Mouse (Mus musculus) ES-Bruce4 (cell line): ENCODE data around the gene Pygo1. TPM values are rescaled to one million over a fixed set of nuclear protein-coding genes. Genes with fewer than 3 reads are reported as not detected.

Source experiments
- H3K27ac ChIP-seq: 2 replicates; pipeline ENCODE4 v1.5.1; 2012; ENCODE audit warnings: low read length, inconsistent platforms; ENCODE audit not compliant: insufficient read depth
- H3K27me3 ChIP-seq: 2 replicates; pipeline ENCODE4 v1.6.1; 2012; ENCODE audit warnings: mild to moderate bottlenecking, low read length, inconsistent platforms; ENCODE audit not compliant: control insufficient read depth, poor library complexity, insufficient read depth, severe bottlenecking
- H3K36me3 ChIP-seq: 2 replicates; pipeline ENCODE4 v1.6.1; 2012; ENCODE audit warnings: inconsistent platforms, mild to moderate bottlenecking, low read length, moderate library complexity; ENCODE audit not compliant: control insufficient read depth, poor library complexity, insufficient read depth, severe bottlenecking
- H3K4me1 ChIP-seq: one replicate; pipeline ENCODE4 v1.8.1; 2011; ENCODE audit warnings: low read length; ENCODE audit not compliant: control insufficient read depth, insufficient read depth
- H3K4me3 ChIP-seq: 2 replicates; pipeline ENCODE4 v1.5.1; 2011; ENCODE audit warnings: low read depth, mild to moderate bottlenecking, low read length
- H3K9ac ChIP-seq: 2 replicates; pipeline ENCODE4 v1.6.1; 2012; ENCODE audit warnings: low read depth, mild to moderate bottlenecking, inconsistent platforms; ENCODE audit not compliant: poor library complexity, severe bottlenecking
- H3K9me3 ChIP-seq: replicated peaks from 2 replicates; pipeline ENCODE4 v1.6.1; 2012; ENCODE audit warnings: mild to moderate bottlenecking, low read length, inconsistent platforms; ENCODE audit not compliant: control insufficient read depth, poor library complexity, insufficient read depth, severe bottlenecking
- CTCF ChIP-seq: IDR thresholded peaks from one replicate; pipeline ENCODE4 v1.8.1; 2011; ENCODE audit warnings: low read depth, low read length
- EP300 ChIP-seq: IDR thresholded peaks from 2 replicates; pipeline ENCODE4 v1.6.1; 2011; ENCODE audit warnings: low read depth, low read length; ENCODE audit not compliant: insufficient read depth
- POLR2A ChIP-seq: IDR thresholded peaks from one replicate; pipeline ENCODE4 v1.8.1; 2011; ENCODE audit warnings: low read length; ENCODE audit not compliant: insufficient read depth
- polyA plus RNA-seq: library from polyadenylated mRNA; stranded (reverse); fragments of >200 nt; gene quantifications from 2 replicates; pipeline ENCODE4 v1.2.4, GENCODE M21; 2011; ENCODE audit warnings: low read depth; ENCODE audit not compliant: missing spikeins, insufficient read depth, insufficient read length

Pygo1 gene
- 1.2 and 1.3 TPM in 2 replicates for polyA plus RNA-seq

DNA sequence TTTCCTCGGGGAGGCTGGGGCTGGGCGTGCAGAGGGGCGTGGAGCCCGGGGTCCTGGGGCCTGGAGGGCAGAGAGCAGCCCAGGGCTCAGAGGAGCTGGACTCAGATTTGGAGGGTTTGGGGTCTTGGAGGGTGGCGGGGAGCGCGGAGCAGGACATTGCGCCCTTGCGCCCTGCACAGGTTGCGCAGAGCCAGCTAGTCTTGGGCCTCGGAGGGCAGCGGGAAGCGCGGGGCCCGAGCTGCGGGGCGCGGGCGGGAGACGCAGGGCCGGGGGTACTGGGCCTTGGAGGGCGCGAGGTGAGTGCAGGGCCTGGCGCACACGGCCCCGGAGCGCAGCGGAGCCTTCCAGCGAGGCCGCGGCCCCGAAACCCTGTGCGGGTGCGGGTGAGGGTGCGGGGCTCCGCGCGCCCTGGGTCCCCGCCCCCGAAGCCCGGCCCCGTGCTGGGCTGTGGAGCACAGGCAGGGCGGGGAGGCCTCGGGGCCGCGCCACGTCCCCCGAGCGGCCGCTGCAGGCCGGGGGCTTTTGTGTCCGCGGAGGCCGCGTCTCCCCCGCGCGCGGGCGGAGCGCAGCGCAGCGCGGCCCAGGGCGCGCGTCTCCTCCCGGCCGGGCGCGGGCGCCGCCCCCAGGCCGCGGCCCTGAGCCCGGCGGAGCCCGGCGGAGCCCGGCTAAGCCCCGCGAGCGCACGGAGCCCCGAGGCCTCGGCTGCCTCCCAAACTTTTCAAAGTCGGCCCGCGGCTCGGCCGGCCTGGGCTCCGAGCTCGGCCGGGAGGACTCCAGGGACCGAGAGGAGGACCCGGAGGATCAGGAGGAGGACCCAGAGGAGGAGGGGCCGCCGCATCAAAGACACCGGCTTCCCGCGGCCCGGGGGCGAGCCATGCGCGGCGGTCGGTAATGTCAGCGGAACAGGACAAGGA lies at the start of gene Pygo1:
Gene Pygo1, plus strand, starts transcription at position 625 of the 914 bp plus-strand sequence.
- no peak within 1 kb of the TSS for H3K27ac ChIP-seq
- TF ChIP-seq CTCF (no peak), EP300 (no peak), POLR2A (no peak)

DNA sequence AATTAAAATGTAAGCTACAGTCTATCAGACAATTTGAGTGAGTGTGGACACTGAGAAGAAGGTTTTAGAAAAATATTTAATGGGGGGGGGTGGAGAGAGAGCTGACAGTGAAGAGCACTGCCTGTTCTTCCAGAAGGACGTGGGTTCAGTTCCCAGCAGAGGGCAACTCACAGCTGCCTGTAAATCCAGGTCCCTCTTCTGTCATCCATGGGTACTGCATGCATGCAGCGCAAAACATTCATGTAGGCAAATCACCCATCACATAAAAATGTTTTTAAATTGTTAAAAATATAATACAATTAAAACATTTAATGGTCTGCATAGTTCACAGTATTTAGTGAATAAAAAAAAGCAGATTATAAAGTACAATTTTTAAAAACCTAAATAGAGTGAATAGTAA lies 49.6 kb upstream of the Pygo1 start:
- Histone ChIP-seq H3K9me3 (no peaks in the 10 kb centered on the region), H3K4me3 (no peak overlapping the region), H3K4me1 (peaks cover 3% of the 10 kb centered on the region), H3K36me3 (no peaks in the 10 kb centered on the region), H3K9ac (no peak overlapping the region), H3K27ac (no peak overlapping the region), H3K27me3 (no peaks in the 10 kb centered on the region)
- TF ChIP-seq CTCF = peak; percentile 9
- no peak for TF ChIP-seq POLR2A

More for the DNA sequence above, at the start of gene Pygo1:
- peak within 1 kb of the TSS; percentile 96 for H3K9ac ChIP-seq
- no peaks in the 10 kb centered on the region for H3K36me3 ChIP-seq
- no peaks in the 10 kb centered on the region for H3K9me3 ChIP-seq
- H3K4me3 ChIP-seq = peak within 1 kb of the TSS; percentile 94
- H3K4me1 ChIP-seq = no peaks in the 10 kb centered on the region
- peaks cover 11% of the 10 kb centered on the region; the same call in 1 of the 2 replicates for H3K27me3 ChIP-seq

DNA sequence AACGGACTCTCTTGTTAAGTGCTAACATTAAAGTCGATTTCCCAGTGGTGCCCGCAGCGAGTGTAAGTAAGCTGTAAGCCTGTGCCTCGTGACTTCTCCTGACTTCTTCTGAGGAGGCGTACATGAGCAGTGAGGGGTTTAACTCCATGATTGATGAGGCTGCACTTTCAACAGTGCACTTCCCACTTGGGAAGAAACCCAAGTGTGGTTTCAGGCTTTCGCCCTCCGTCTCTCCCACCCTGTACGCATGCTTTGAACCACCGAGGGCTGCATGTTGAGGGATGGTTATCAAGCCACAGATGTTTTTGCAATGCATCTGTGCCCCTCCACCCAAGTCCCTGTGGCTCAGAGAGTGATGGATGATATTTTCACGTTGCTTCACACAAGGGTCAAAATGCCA lies 47.5 kb upstream of the Pygo1 start:
- Histone ChIP-seq H3K4me3 (no peak overlapping the region), H3K27me3 (no peaks in the 10 kb centered on the region), H3K9me3 (no peaks in the 10 kb centered on the region), H3K4me1 (no peaks in the 10 kb centered on the region), H3K27ac (no peak overlapping the region), H3K36me3 (no peaks in the 10 kb centered on the region), H3K9ac (no peak overlapping the region)
- TF ChIP-seq POLR2A (no peak), CTCF (no peak), EP300 (no peak)

DNA sequence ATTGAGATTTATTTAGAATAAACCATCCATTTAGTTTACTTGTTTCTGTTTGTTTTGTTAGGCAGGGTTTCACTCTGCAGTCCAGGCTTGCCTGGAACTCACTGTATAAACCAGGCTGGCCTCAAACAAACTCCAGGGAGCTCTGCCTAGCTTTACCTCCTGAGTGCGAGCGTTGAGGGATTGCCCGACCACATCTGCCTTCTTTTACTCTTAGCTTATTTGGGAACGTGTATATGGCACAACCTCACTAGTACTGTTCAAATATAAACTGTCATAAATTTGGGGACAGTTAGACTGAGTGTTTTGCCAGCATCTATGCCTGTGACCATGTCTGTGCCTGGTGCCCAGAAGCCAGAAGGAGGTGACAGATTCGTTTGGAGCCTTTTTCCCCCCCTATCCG lies 46.8 kb upstream of the Pygo1 start:
- no peak overlapping the region for H3K9ac ChIP-seq
- TF ChIP-seq CTCF (no peak), POLR2A (no peak)
- no peak overlapping the region for H3K4me3 ChIP-seq
- H3K27me3 ChIP-seq = no peaks in the 10 kb centered on the region
- H3K9me3 ChIP-seq = no peaks in the 10 kb centered on the region
- H3K36me3 ChIP-seq = no peaks in the 10 kb centered on the region
- H3K4me1 ChIP-seq = peaks cover 2% of the 10 kb centered on the region
- no peak overlapping the region for H3K27ac ChIP-seq

DNA sequence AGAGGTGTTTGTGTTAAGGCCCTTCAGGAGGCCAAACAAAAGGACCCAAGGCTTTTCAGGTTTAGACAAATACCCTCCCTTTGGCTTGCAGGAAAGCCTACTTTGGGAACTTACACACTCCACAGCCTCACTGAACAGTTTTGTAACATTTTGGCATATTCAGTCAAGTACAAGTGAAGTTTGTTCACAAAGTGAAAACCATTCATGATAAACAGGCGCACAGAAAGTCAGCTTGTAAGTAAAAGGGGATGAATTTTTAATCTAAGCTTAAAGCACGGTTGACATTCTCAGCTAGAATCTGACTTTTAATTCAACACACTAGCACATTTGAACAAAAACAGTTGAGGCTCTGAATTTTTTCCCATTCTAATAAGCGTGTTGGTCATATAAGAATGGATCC lies 45.8 kb upstream of the Pygo1 start:
- H3K9me3 ChIP-seq = no peaks in the 10 kb centered on the region
- H3K36me3 ChIP-seq = no peaks in the 10 kb centered on the region
- H3K4me3 ChIP-seq = no peak overlapping the region
- H3K27me3 ChIP-seq = no peaks in the 10 kb centered on the region
- no peak overlapping the region for H3K27ac ChIP-seq
- no peak for TF ChIP-seq EP300
- no peak for TF ChIP-seq CTCF
- TF ChIP-seq POLR2A = no peak
- peaks cover 2% of the 10 kb centered on the region for H3K4me1 ChIP-seq
- H3K9ac ChIP-seq = no peak overlapping the region

DNA sequence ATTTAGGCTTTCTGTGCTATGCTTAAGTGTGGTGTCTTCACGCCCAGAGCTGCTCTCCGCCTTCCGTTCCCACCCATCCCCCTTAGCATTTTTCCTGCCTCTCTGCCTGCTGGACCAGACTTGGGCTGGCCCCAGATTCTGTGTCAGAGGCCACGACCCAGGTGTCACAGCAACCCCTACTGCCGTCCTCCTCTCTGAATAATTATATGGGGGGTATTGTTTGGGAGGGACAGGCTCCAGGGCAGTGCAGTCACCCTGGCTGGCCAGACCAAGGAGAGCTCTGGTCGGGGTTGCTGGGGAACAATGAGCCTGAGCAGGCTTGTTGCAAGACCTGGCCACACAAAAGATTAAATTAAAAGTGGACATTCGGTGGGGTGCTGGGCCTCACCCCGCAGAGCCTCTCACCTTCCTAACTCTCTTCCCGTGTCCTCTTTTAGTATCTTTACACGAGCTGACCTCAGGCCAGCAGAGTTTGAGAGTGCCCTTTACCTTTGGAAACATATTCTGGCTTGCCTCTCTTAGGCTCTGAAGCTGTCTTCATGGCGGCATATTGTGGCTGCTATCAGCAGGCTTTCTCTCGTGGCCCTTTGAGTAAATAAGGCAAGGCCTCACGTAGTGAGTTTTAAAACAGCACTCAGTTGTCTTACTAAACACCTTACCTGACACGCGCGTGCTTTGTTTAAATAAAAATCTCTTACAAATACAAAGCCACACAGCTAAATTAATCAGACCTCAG lies 45.1 kb upstream of the Pygo1 start:
- H3K27me3 ChIP-seq = no peaks in the 10 kb centered on the region
- H3K9me3 ChIP-seq = no peaks in the 10 kb centered on the region
- no peaks in the 10 kb centered on the region for H3K36me3 ChIP-seq
- no peak overlapping the region; the same call in 1 of the 2 replicates for H3K27ac ChIP-seq
- H3K4me3 ChIP-seq = no peak overlapping the region
- TF ChIP-seq CTCF (no peak), EP300 (0 out of 2 replicates have a peak, but pooled peaks have one; percentile 15)
- no peak overlapping the region for H3K9ac ChIP-seq
- peaks cover 2% of the 10 kb centered on the region for H3K4me1 ChIP-seq
